Mouse (Mus musculus) spleen, postnatal 0 days (tissue): ENCODE results near the gene Pth2. TPM values are rescaled to one million over a fixed set of nuclear protein-coding genes. Genes with fewer than 3 reads are reported as not detected.

ENCODE experiments used
- polyA plus RNA-seq: library from polyadenylated mRNA; unstranded; fragments of >200 nt; fragmentation: Nextera tagmentation; extraction: Ambion mirVana; gene quantifications from 2 replicates; pipeline ENCODE4 v1.2.1, GENCODE M21; 2015

Gene Pth2
- polyA plus RNA-seq, result not detected in 2 replicates

DNA sequence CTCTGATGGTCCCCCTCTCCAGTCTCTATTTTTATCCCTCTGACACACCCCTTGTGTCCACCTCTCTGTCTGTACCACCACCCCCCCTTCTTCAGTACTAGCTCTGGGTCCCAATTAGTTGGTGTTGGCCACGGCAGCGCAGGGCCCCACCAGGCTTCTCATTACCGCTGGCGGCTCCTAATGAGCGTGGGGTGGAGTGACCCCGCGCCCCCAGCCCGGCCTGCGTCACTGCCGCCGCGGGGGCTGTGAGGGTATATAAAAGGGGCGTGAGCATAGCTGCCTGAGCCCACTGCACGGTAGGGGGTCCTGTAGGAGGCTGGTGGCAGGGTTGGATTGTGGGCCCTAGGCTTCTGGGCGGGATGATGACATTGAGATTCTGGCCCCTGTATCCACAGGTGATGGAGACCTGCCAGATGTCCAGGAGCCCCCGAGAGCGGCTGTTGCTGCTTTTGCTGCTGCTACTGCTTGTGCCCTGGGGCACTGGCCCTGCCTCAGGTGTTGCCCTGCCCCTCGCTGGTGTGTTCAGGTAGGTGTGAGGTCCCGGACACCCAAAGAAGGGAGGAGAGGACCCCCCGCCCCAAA, at the start of gene Pth2:
Gene Pth2, plus strand, starts transcription at position 100 of the 582 bp plus-strand sequence.

DNA sequence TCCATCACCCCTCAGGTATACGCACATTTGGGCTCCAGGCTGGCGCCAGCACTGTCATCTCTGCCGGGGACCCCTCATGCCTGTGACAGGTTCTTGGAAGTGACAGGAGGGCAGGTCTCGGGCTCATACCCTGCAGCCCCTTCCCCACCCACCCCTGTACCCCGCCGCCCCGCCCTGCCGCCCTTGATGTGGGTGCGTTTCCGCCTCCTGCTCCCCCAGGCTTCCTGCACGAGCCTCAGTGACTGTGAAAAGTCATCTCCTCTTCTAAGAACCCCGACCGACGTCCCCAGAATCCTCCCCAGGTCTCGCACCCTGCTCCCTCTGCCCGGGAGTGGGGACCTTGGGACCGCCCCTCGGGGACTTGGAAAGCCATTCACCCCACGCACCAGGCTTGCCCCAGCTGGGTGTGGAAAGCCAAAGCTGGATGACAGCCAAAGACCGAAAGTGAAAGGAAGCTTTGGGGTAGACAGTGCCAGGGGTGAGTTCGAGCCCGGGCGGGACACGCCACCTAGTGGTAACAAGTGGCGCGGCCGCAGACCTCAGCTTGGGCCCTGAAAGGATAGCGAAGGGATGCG, 44.7 kb upstream of the Pth2 start, which contains the start of the genes Gm45713 and Flt3l:
Gene Gm45713, minus strand, starts transcription at position 239 of the 575 bp plus-strand sequence.
Gene Flt3l, minus strand, starts transcription at position 440 of the 575 bp plus-strand sequence.

DNA sequence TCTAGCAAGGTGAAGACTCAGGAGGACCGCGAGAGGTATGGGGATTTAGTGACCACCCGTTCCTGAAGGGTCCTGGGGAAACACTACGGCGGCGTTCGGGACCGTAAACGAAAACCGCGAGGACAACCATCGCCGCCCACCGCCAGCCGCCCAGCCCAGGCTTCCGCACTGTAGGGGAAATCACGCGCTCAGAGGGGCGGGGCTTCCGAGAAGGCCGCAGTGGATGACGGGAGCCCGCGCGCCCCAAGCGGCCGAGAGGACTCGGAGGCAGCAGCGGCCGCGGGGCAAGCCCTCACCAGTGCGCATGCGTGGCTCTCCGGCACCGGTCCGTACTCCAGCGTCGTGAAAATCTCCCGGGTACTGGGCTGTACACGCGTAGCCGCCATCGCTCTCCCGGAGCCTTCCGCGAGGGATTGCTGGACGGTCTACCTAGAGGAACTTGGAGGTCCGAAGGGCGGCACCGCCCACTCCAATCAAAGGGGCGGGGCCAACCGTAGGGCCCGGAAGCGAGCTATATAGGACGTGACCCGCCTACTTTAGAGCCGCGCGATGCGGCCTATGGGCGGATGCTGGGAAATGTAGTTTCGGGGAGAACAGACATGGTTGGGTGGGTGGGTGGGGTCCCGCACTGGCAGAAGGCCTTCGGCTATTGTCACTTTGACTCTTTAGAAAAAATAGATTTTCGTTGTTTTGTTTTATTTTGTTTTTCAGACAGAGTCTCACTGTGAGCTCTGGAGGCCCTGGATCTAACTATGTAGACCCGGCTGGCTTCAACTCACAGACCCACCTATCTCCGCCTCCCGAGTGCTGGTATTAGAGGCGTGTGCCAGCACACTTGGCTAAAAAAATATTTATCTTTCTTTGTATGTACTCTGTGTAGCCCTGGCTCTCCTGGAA, 26.5 kb upstream of the Pth2 start, which contains the start of the genes Pih1d1 and Aldh16a1:
Gene Pih1d1, plus strand, starts transcription at position 208 of the 897 bp plus-strand sequence.
Gene Aldh16a1, minus strand, starts transcription at position 489 of the 897 bp plus-strand sequence.

DNA sequence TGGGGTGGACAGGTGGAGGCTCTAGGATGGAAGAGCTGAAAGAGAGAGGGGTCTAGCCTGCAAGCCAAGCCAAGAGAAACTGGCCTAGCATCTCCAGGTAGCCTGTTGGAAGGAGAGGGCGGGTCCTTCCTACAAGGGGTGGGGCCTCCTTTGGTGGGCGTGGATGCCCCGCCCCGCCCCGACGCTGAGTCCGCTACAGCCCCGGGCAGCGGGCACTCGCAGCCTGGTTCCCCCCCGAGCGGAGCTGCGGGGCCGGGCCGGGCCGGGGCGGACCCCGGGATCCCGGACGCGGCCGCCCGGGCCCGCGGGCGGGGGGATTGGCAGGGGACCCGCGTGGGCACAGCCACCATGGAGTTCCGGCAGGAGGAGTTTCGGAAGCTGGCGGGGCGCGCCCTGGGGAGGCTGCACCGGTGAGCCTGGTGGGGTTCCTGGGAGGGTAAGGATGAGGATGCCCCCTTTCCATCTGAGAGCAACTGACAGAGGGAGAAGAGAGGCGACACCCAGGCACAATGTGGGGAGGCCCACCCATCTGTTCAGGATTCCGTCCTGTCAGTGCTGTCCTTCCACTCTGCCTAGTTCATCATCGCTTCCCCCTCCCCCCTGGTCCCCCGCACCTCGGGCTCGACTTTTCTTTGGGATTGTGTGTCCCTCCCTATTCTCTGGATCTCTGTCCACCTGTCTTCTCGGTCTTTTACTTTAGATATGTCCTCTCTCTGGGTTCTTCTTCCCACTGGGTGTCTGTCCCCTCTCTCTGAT, 16.9 kb upstream of the Pth2 start, which contains the start of gene Slc17a7:
Gene Slc17a7, plus strand, starts transcription at position 215 of the 756 bp plus-strand sequence.

DNA sequence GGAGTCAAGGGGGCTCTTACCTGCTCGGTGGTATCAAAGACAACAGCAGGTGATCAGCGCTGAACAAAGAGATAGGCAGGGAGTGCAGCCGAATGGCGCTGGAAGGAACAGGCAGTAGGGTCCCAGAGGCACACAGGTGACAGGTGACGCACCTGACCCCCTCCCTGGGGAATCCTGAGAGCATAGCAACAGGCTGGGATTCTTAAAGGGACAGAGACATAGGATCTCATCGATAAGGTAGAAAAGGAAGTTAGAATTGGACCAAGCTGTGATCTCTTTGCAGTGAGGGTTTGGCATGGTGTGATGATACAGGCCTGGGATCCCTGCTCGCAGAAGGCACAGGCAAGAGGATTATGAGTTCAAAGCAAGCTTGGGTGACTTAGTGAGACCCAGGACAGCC, 1.3 kb upstream of the Pth2 start, which contains the start of gene Gfy:
Gene Gfy, minus strand, starts transcription at position 101 of the 400 bp plus-strand sequence.

DNA sequence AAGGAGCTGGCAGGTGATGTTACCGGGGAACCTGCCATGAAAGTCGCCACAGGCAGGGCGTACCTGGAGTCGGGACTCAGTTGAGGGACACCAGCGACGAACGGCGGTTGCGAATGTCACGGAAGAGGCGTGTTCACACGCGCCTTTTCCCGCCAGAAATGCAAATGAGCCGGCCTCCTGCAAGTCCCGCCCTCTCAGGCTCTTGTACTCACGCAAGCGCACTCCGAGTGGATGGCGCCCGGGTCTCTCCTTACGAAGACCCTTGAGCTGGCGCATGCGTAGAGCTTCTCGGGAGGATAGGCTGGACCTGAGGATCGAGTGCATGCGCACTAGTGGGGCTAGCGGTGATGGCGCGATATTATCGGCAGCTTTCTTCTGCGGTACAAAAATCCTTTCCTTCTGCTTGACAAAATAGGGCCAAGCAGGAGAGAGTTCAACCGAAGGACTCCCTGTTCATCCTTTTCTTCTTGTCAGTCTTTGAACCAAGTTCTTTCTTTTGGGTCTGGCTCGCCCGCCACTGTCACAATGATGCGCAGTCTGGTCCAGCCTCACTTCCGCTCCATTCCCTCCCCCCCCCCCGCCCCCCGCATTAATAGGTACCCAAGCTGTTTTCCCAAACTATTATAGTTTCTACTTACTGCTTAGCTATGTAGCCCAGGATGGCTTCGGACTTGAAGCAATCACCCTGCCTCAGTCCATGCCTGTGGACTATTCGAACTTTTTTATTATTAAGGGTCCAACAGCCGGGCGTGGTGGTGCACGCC, 23.8 kb downstream of the Pth2 start, which contains the start of gene Ccdc155:
Gene Ccdc155, minus strand, starts transcription at position 513 of the 764 bp plus-strand sequence.

DNA sequence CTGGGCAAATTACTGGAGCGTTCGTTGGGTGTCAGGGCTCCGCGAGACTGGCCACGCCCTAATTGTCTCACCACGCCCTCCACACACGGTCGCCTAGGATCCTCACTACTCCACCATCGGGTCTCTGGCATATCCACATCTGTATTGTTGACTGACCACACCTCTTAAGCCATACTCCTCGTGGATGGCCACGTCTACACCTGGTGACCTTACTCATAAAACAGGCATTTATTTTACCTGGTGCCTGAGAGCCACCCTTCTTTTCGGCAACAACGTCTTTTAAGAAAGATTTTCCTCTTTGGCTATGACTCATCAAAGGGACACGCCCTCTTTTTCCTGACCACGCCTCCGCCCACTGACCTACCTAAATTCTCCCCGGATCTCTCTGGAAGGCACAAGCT, 31.1 kb downstream of the Pth2 start, which contains the start of gene Dkkl1:
Gene Dkkl1, minus strand, starts transcription at position 297 of the 401 bp plus-strand sequence.

DNA sequence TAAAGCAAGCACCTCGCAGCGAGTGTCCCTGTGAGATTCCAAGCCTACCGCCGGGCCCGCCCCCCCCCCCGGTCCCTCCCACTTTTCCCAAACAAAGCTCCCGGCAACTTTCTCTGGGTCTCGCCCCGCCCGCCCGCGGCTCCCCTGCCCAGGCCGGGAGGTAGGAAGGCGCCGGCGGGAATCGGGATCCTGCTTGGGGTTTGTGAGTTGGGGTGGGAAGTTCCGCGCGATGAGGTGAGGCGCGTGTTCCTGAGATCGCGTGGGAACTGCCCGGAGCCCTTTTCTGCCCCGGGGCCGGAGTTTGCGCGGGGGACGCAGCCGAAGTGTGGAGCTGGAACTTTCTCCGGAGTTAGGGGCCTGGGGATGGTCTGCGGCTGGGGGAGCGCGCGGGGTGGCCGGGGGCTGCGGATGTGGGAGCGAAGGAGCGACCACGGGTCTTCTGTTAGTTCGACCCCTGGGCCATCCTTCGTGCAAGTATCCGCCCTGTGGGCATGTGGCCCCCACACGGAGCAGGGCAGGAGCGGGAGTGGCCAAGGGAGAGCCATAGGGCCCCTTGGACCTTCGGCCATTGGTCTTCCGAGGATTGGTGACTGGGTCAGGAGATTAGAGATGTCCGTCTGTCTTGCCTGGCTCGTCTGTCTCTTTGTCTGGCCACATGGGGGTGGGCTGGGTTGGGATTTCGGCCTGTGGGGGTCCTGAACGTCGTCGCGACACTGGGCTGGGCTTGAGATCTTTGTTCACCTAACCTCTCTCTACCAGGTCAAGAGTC, 35.1 kb downstream of the Pth2 start, which contains the start of gene Tead2:
Gene Tead2, plus strand, starts transcription at position 81 of the 769 bp plus-strand sequence.

Other genes with a start within 250 kb of the Pth2 start
- gene Tsks, start 237.8 kb upstream of the Pth2 start, polyA plus RNA-seq, result 0.17 TPM in 1 of 2 replicates, not detected in the other
- 3.7 and 4.5 TPM in 2 replicates for gene Cpt1c, start 206.1 kb upstream of the Pth2 start, polyA plus RNA-seq
- gene Prmt1, start 194.4 kb upstream of the Pth2 start, polyA plus RNA-seq, result 215 and 217 TPM in 2 replicates
- 54.1 and 62.3 TPM in 2 replicates for gene Irf3, start 183.3 kb upstream of the Pth2 start, polyA plus RNA-seq
- 28.5 and 32.0 TPM in 2 replicates for gene Bcl2l12, start 182.3 kb upstream of the Pth2 start, polyA plus RNA-seq
- 15.0 and 17.0 TPM in 2 replicates for gene Scaf1, start 164.6 kb upstream of the Pth2 start, polyA plus RNA-seq
- gene Rras, start 163.0 kb upstream of the Pth2 start, polyA plus RNA-seq, result 25.6 and 26.0 TPM in 2 replicates
- 3.9 and 5.0 TPM in 2 replicates for gene Prr12, start 128.1 kb upstream of the Pth2 start, polyA plus RNA-seq
- gene Nosip, start 118.6 kb upstream of the Pth2 start, polyA plus RNA-seq, result 37.2 and 45.0 TPM in 2 replicates
- gene Prrg2, start 118.3 kb upstream of the Pth2 start, polyA plus RNA-seq, result 10.0 and 12.4 TPM in 2 replicates
- gene Rcn3, start 88.8 kb upstream of the Pth2 start, polyA plus RNA-seq, result 80.3 and 93.9 TPM in 2 replicates
- gene Fcgrt, start 77.1 kb upstream of the Pth2 start, polyA plus RNA-seq, result 59.4 and 86.0 TPM in 2 replicates
- gene Rps11, start 56.6 kb upstream of the Pth2 start, polyA plus RNA-seq, result 1,257 and 1,307 TPM in 2 replicates
- gene Rpl13a, start 52.2 kb upstream of the Pth2 start, polyA plus RNA-seq, result 1,601 and 1,631 TPM in 2 replicates
- 0.35 and 0.44 TPM in 2 replicates for gene Gm45713, start 44.8 kb upstream of the Pth2 start, polyA plus RNA-seq
- 7.2 and 9.3 TPM in 2 replicates for gene Flt3l, start 44.6 kb upstream of the Pth2 start, polyA plus RNA-seq
- gene Pih1d1, start 26.7 kb upstream of the Pth2 start, polyA plus RNA-seq, result 45.1 and 48.9 TPM in 2 replicates
- 29.7 and 31.2 TPM in 2 replicates for gene Aldh16a1, start 26.4 kb upstream of the Pth2 start, polyA plus RNA-seq
- not detected in 2 replicates for gene Slc17a7, start 17.0 kb upstream of the Pth2 start, polyA plus RNA-seq
- not detected in 2 replicates for gene Gfy, start 1.4 kb upstream of the Pth2 start, polyA plus RNA-seq
- 0.12 and 0.29 TPM in 2 replicates for gene Ccdc155, start 23.9 kb downstream of the Pth2 start, polyA plus RNA-seq
- 7.5 and 8.4 TPM in 2 replicates for gene Dkkl1, start 31.2 kb downstream of the Pth2 start, polyA plus RNA-seq
- gene Tead2, start 34.8 kb downstream of the Pth2 start, polyA plus RNA-seq, result 14.5 and 20.8 TPM in 2 replicates
- gene Cd37, start 58.1 kb downstream of the Pth2 start, polyA plus RNA-seq, result 71.1 and 87.7 TPM in 2 replicates
- gene Slc6a16, start 60.1 kb downstream of the Pth2 start, polyA plus RNA-seq, result 0.10 TPM in 1 of 2 replicates, not detected in the other
- gene Slc6a21, start 96.5 kb downstream of the Pth2 start, polyA plus RNA-seq, result not detected in 2 replicates
- 2.9 and 4.7 TPM in 2 replicates for gene Trpm4, start 152.8 kb downstream of the Pth2 start, polyA plus RNA-seq
- 0.06 and 0.12 TPM in 2 replicates for gene Hrc, start 154.3 kb downstream of the Pth2 start, polyA plus RNA-seq
- gene Ppfia3, start 186.0 kb downstream of the Pth2 start, polyA plus RNA-seq, result 0.35 and 0.65 TPM in 2 replicates
- gene Lin7b, start 189.6 kb downstream of the Pth2 start, polyA plus RNA-seq, result 0.41 TPM in 1 of 2 replicates, not detected in the other
- 126 and 132 TPM in 2 replicates for gene Snrnp70, start 214.7 kb downstream of the Pth2 start, polyA plus RNA-seq
- gene Kcna7, start 224.7 kb downstream of the Pth2 start, polyA plus RNA-seq, result 0.05 and 0.06 TPM in 2 replicates
- gene Ntf5, start 232.7 kb downstream of the Pth2 start, polyA plus RNA-seq, result 1.1 and 1.4 TPM in 2 replicates
- not detected in 2 replicates for gene Lhb, start 239.8 kb downstream of the Pth2 start, polyA plus RNA-seq